ENCODE assay signal across 10 mouse cellular contexts in genomic region chr2:26285804-26286203, GRCm38 (mm10). TPM values are rescaled to one million over a fixed set of nuclear protein-coding genes. Genes with fewer than 3 reads are reported as not detected.
DNase-seq lines count a peak whose midpoint lies in the region; ATAC-seq lines count a peak whose summit lies in the region.
"Had no signal": no experiment of that assay in that cellular context is flagged by ENCODE, and none has a peak within 500 bp of the region (broad histone marks: within the 10 kb centered on the region; RNA-seq: fewer than 3 reads in every experiment).

No protein-coding gene starts in this region.

- peak overlapping the region; percentile 61 for H3K27ac ChIP-seq in hindbrain, embryonic 11.5 days (ENCODE audit: low read depth, low read length)
- H3K27ac ChIP-seq in hindbrain, embryonic 13.5 days = no peak overlapping the region
- H3K27ac ChIP-seq in intestine, embryonic 15.5 days = no peak overlapping the region
- H3K27ac ChIP-seq: forebrain, embryonic 13.5 days had no signal

- H3K4me2 ChIP-seq in hindbrain, embryonic 11.5 days (replicated peaks; ENCODE audit: low read depth, low read length) = no peak overlapping the region
- no peak overlapping the region for H3K4me2 ChIP-seq in hindbrain, embryonic 13.5 days
- H3K4me2 ChIP-seq in intestine, embryonic 15.5 days (replicated peaks) = no peak overlapping the region
- H3K4me2 ChIP-seq: forebrain, embryonic 13.5 days had no signal

- no peak overlapping the region for H3K4me3 ChIP-seq in hindbrain, embryonic 11.5 days (ENCODE audit: low read depth, low read length)
- no peak overlapping the region for H3K4me3 ChIP-seq in hindbrain, embryonic 13.5 days
- H3K4me3 ChIP-seq in intestine, embryonic 15.5 days (replicated peaks) = no peak overlapping the region
- H3K4me3 ChIP-seq: forebrain, embryonic 13.5 days had no signal

- ATAC-seq in cerebellum, adult (ENCODE audit: insufficient number of reproducible peaks, low FRiP score, low TSS enrichment) = no peak
- ATAC-seq in hindbrain, embryonic 11.5 days (ENCODE audit: low FRiP score) = 0 out of 2 replicates have a peak, but pooled peaks have one; percentile 51
- ATAC-seq in hindbrain, embryonic 13.5 days (ENCODE audit: low FRiP score) = no peak
- ATAC-seq in intestine, embryonic 15.5 days = no peak
- ATAC-seq: forebrain, embryonic 13.5 days had no signal

- DNase-seq in cerebellum, postnatal 14 days = peak; percentile 83 to 88
- DNase-seq in hindbrain, embryonic 11.5 days (ENCODE audit: low spot score) = peak; percentile 21
- DNase-seq in right cerebral cortex, adult 18-20 months = peak; percentile 13
- no peak for DNase-seq in right cerebral cortex, postnatal 25 days
- peak; percentile 25 for DNase-seq in skeletal muscle tissue, adult 2 months (ENCODE audit: low read depth, low spot score)

- 0 out of 2 replicates have a peak, but pooled peaks cover 2% of the 10 kb centered on the region for H3K4me1 ChIP-seq in hindbrain, embryonic 11.5 days (replicated peaks; ENCODE audit: control insufficient read depth, insufficient read depth, low read length)
- H3K4me1 ChIP-seq in hindbrain, embryonic 13.5 days (replicated peaks) = peaks cover 11% of the 10 kb centered on the region
- no peaks in the 10 kb centered on the region for H3K4me1 ChIP-seq in intestine, embryonic 15.5 days (replicated peaks)

- H3K9me3 ChIP-seq in hindbrain, embryonic 11.5 days (ENCODE audit: control insufficient read depth, low read length) = no peaks in the 10 kb centered on the region
- H3K9me3 ChIP-seq in hindbrain, embryonic 13.5 days = no peaks in the 10 kb centered on the region
- no peaks in the 10 kb centered on the region for H3K9me3 ChIP-seq in intestine, embryonic 15.5 days
- H3K9me3 ChIP-seq: forebrain, embryonic 13.5 days had no signal

- WGBS in hindbrain, embryonic 11.5 days = 50% methylated on average over 7 of the region's 7 CpGs
- WGBS in hindbrain, embryonic 13.5 days = 38% methylated on average over 7 of the region's 7 CpGs
- 62% methylated on average over 7 of the region's 7 CpGs for WGBS in intestine, embryonic 15.5 days

- H3K9ac ChIP-seq in hindbrain, embryonic 11.5 days (ENCODE audit: low read depth, low read length) = no peak overlapping the region
- H3K9ac ChIP-seq in hindbrain, embryonic 13.5 days = no peak overlapping the region; the same call in 1 of the 2 replicates
- no peak overlapping the region for H3K9ac ChIP-seq in intestine, embryonic 15.5 days
- H3K9ac ChIP-seq: forebrain, embryonic 13.5 days had no signal

- no peaks in the 10 kb centered on the region for H3K27me3 ChIP-seq in hindbrain, embryonic 11.5 days (ENCODE audit: control insufficient read depth, insufficient read depth, low read length)
- H3K27me3 ChIP-seq in hindbrain, embryonic 13.5 days = no peaks in the 10 kb centered on the region
- H3K27me3 ChIP-seq in intestine, embryonic 15.5 days (replicated peaks) = no peaks in the 10 kb centered on the region
- H3K27me3 ChIP-seq: forebrain, embryonic 13.5 days had no signal

- H3K36me3 ChIP-seq in hindbrain, embryonic 11.5 days (ENCODE audit: control insufficient read depth, insufficient read depth, low read length) = no peaks in the 10 kb centered on the region
- no peaks in the 10 kb centered on the region for H3K36me3 ChIP-seq in hindbrain, embryonic 13.5 days
- H3K36me3 ChIP-seq in intestine, embryonic 15.5 days = no peaks in the 10 kb centered on the region

RNA-seq across cellular contexts. Expression of gene Ccdc187, which starts 8.6 kb away (rescaled TPM):
- 0.07 and 0.19 TPM in 2 replicates for polyA plus RNA-seq in hindbrain, embryonic 11.5 days (2014; fragmentation: Nextera tagmentation; extraction: Ambion mirVana)
- 0.18 and 0.23 TPM in 2 replicates for polyA plus RNA-seq in hindbrain, embryonic 13.5 days (2015; fragmentation: Nextera tagmentation; extraction: Ambion mirVana)
- 0.36 and 0.37 TPM in 2 replicates for polyA plus RNA-seq in intestine, embryonic 15.5 days (2015; fragmentation: Nextera tagmentation; extraction: Ambion mirVana)
- polyA plus RNA-seq: C2C12 had no signal

RNA-seq across cellular contexts. Expression of gene Gpsm1, which starts 29.5 kb away (rescaled TPM):
- 46.9 and 48.5 TPM in 2 replicates for polyA plus RNA-seq in hindbrain, embryonic 11.5 days (2014; fragmentation: Nextera tagmentation; extraction: Ambion mirVana)
- polyA plus RNA-seq in hindbrain, embryonic 13.5 days (2015; fragmentation: Nextera tagmentation; extraction: Ambion mirVana) = 149 and 165 TPM in 2 replicates
- polyA plus RNA-seq in intestine, embryonic 15.5 days (2015; fragmentation: Nextera tagmentation; extraction: Ambion mirVana) = 26.7 and 26.8 TPM in 2 replicates

RNA-seq across cellular contexts. Expression of gene Qsox2, which starts 48.5 kb away (rescaled TPM):
- 15.8 and 16.7 TPM in 2 replicates for polyA plus RNA-seq in hindbrain, embryonic 11.5 days (2014; fragmentation: Nextera tagmentation; extraction: Ambion mirVana)
- 13.2 and 13.9 TPM in 2 replicates for polyA plus RNA-seq in hindbrain, embryonic 13.5 days (2015; fragmentation: Nextera tagmentation; extraction: Ambion mirVana)
- polyA plus RNA-seq in intestine, embryonic 15.5 days (2015; fragmentation: Nextera tagmentation; extraction: Ambion mirVana) = 23.2 and 26.9 TPM in 2 replicates
